Mouse (Mus musculus) megakaryocyte, embryonic 14.5 days (primary cell): Measurements from ENCODE around the gene Hspa4l.

ENCODE experiments used
- FLI1 ChIP-seq: IDR thresholded peaks from 2 replicates; pipeline ENCODE4 v1.6.1; 2012; ENCODE audit warnings: low read length, inconsistent platforms, mixed read lengths
- GATA1 ChIP-seq: IDR thresholded peaks from 3 replicates; pipeline ENCODE4 v1.6.1; 2012; ENCODE audit warnings: mixed read lengths, low read length, inconsistent platforms, borderline replicate concordance

- TF ChIP-seq GATA1 (no peak), FLI1 (no peak)
These were observed 28.2 kb upstream of the Hspa4l start for GRCm38 (mm10) chr3:40716056-40716455.
